In genomic region chr3:65586966-65587365, GRCm38 (mm10) we compare ENCODE assay signal across 9 mouse cellular contexts. TPM values are rescaled to one million over a fixed set of nuclear protein-coding genes. Genes with fewer than 3 reads are reported as not detected.
DNase-seq lines count a peak whose midpoint lies in the region; ATAC-seq and TF ChIP-seq lines count a peak whose summit lies in the region.
"Had no signal": no experiment of that assay in that cellular context is flagged by ENCODE, and none has a peak within 500 bp of the region (broad histone marks: within the 10 kb centered on the region; RNA-seq: fewer than 3 reads in every experiment).

No protein-coding gene starts in this region.

- no peaks in the 10 kb centered on the region for H3K36me3 ChIP-seq in lung, embryonic 16.5 days (ENCODE audit: control insufficient read depth, insufficient read depth, low read length)
- no peaks in the 10 kb centered on the region for H3K36me3 ChIP-seq in limb, embryonic 14.5 days (ENCODE audit: control insufficient read depth, insufficient read depth, low read length)
- no peaks in the 10 kb centered on the region for H3K36me3 ChIP-seq in stomach, embryonic 15.5 days

- peak overlapping the region; percentile 23; the same call in 1 of the 2 replicates for H3K27ac ChIP-seq in lung, embryonic 16.5 days (ENCODE audit: low read length)
- 0 out of 2 replicates have a peak overlapping the region, but pooled peaks have one; percentile 43 for H3K27ac ChIP-seq in limb, embryonic 14.5 days (replicated peaks; ENCODE audit: low read depth, low read length)
- H3K27ac ChIP-seq in stomach, embryonic 15.5 days: peak overlapping the region; percentile 0; the same call in 1 of the 2 replicates

- H3K27me3 ChIP-seq in lung, embryonic 16.5 days (ENCODE audit: control insufficient read depth, insufficient read depth, low read depth, low read length): no peaks in the 10 kb centered on the region
- no peaks in the 10 kb centered on the region for H3K27me3 ChIP-seq in limb, embryonic 14.5 days (ENCODE audit: control insufficient read depth, insufficient read depth, low read length)
- H3K27me3 ChIP-seq in stomach, embryonic 15.5 days (replicated peaks): no peaks in the 10 kb centered on the region

- 82% methylated on average over 2 of the region's 2 CpGs for WGBS in lung, embryonic 16.5 days
- 71% methylated on average over 2 of the region's 2 CpGs for WGBS in limb, embryonic 14.5 days
- 82% methylated on average over 2 of the region's 2 CpGs for WGBS in stomach, embryonic 15.5 days

- no peak overlapping the region for H3K4me3 ChIP-seq in lung, embryonic 16.5 days (ENCODE audit: low read length)
- no peak overlapping the region; the same call in 1 of the 2 replicates for H3K4me3 ChIP-seq in limb, embryonic 14.5 days (replicated peaks; ENCODE audit: low read length)
- no peak overlapping the region for H3K4me3 ChIP-seq in stomach, embryonic 15.5 days (replicated peaks)

- H3K4me2 ChIP-seq in lung, embryonic 16.5 days (ENCODE audit: low read depth, low read length): peak overlapping the region; percentile 54
- peak overlapping the region; percentile 42 for H3K4me2 ChIP-seq in limb, embryonic 14.5 days (replicated peaks; ENCODE audit: low read depth, low read length, severe bottlenecking)
- H3K4me2 ChIP-seq in stomach, embryonic 15.5 days: peak overlapping the region; percentile 58; the same call in 1 of the 2 replicates

- 0 out of 2 replicates have a peak, but pooled peaks have one; percentile 6 for ATAC-seq in cerebellum, adult (ENCODE audit: insufficient number of reproducible peaks, low FRiP score, low TSS enrichment)
- ATAC-seq in lung, embryonic 16.5 days (ENCODE audit: low read depth): no peak
- ATAC-seq in limb, embryonic 14.5 days (ENCODE audit: low FRiP score, low read depth): no peak
- no peak for ATAC-seq in stomach, embryonic 15.5 days (ENCODE audit: insufficient read depth, low FRiP score, low read depth)

- H3K9me3 ChIP-seq in lung, embryonic 16.5 days (ENCODE audit: control insufficient read depth, low read length): no peaks in the 10 kb centered on the region
- H3K9me3 ChIP-seq in limb, embryonic 14.5 days (ENCODE audit: control insufficient read depth, low read length): no peaks in the 10 kb centered on the region
- H3K9me3 ChIP-seq in stomach, embryonic 15.5 days: no peaks in the 10 kb centered on the region

- peaks cover 4% of the 10 kb centered on the region for H3K4me1 ChIP-seq in lung, embryonic 16.5 days (replicated peaks; ENCODE audit: control insufficient read depth, insufficient read depth, low read length)
- H3K4me1 ChIP-seq in limb, embryonic 14.5 days (ENCODE audit: control insufficient read depth, insufficient read depth, low read length): peaks cover 11% of the 10 kb centered on the region; the same call in 1 of the 2 replicates
- no peaks in the 10 kb centered on the region for H3K4me1 ChIP-seq in stomach, embryonic 15.5 days

- no peak overlapping the region for H3K9ac ChIP-seq in lung, embryonic 16.5 days (ENCODE audit: low read length)
- H3K9ac ChIP-seq in limb, embryonic 14.5 days (ENCODE audit: low read depth, low read length, severe bottlenecking): peak overlapping the region; percentile 35; the same call in 1 of the 2 replicates
- no peak overlapping the region for H3K9ac ChIP-seq in stomach, embryonic 15.5 days

- no peak for TF ChIP-seq POLR2A in limb, embryonic 14.5 days (IDR thresholded peaks at IDR 0.05; ENCODE audit: borderline replicate concordance, extremely low read depth, insufficient read depth, insufficient read length)

- DNase-seq in cerebellum, postnatal 14 days: no peak
- no peak for DNase-seq in lung, postnatal 25 days (ENCODE audit: low spot score)
- DNase-seq in limb, embryonic 14.5 days (ENCODE audit: low spot score): no peak
- DNase-seq in right cerebral cortex, postnatal 14 days: no peak
- DNase-seq in left cerebral cortex, adult 8-10 months (ENCODE audit: low spot score in 2 of 2): no peak
- DNase-seq: cerebellum, adult 11-12 months had no signal

RNA-seq across cellular contexts. Expression of gene Tiparp, which starts 58.8 kb away (rescaled TPM):
- 42.2 and 42.3 TPM in 2 replicates for polyA plus RNA-seq in lung, embryonic 16.5 days (2015; fragmentation: Nextera tagmentation; extraction: Ambion mirVana)
- 7.7 and 8.9 TPM in 2 replicates for polyA plus RNA-seq in limb, embryonic 14.5 days (2012; rRNA removed)
- polyA plus RNA-seq in limb, embryonic 14.5 days (2014; fragmentation: Nextera tagmentation; extraction: Ambion mirVana): 29.9 and 31.4 TPM in 2 replicates
- 35.5 and 38.8 TPM in 2 replicates for polyA plus RNA-seq in stomach, embryonic 15.5 days (2015; fragmentation: Nextera tagmentation; extraction: Ambion mirVana)
- total RNA-seq in left cerebral cortex, adult 8-10 months (2022): 10 to 100 TPM; 10.6 to 21.0 (median 14.0) TPM
